Mouse (Mus musculus) spleen, embryonic (tissue): ENCODE results near the gene E130208F15Rik.

ENCODE experiments used
- CTCF ChIA-PET: fragments of 350-600 bp; sonication (Branson Sonifier 250); formaldehyde crosslinking; loops from one replicate; lab custom pipeline; 2022; lab: Charles Lee

The E130208F15Rik gene

DNA sequence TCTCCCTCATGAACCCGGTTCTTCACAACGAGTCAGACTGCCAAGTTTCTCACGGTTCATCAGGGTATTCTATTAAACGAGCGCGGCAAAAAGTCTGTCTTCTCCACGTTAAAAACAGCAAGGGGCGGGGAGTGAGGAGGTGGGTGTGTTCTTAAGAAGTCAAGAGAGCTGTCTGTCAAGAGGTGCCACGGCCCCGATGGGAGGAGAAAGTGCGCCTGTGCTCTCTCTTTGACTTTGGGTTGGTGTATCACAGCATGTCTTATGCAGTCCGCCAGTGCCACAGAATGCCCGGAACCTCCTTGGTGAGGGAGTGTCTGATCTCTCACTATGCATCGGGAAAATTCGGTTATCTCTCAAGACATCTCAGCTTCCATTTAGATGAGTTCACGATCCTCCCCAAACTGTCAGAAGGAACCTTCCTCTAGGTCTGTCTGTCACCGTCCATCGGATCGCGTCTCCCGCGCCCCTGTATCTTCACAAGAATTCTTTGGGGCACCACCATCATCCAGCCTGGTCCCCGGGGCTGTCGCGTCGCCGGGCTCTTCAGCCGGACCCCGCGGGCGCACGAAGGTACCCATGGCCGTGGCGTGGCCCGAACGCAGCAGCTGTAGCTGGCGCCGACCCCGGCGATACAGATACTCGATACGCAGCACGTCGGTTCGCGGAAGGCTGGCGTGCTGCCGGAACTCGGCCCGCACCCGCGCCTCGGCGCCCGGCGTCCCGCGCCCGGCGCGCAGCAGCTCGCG lies at the start of gene E130208F15Rik:
Gene E130208F15Rik, plus strand, starts transcription at position 202 of the 746 bp plus-strand sequence.
- CTCF ChIA-PET: interaction anchor here (2.0 kb wide), 1 partner anchor 12 kb away, joined by 7 read pairs; no protein-coding TSS in a partner anchor

DNA sequence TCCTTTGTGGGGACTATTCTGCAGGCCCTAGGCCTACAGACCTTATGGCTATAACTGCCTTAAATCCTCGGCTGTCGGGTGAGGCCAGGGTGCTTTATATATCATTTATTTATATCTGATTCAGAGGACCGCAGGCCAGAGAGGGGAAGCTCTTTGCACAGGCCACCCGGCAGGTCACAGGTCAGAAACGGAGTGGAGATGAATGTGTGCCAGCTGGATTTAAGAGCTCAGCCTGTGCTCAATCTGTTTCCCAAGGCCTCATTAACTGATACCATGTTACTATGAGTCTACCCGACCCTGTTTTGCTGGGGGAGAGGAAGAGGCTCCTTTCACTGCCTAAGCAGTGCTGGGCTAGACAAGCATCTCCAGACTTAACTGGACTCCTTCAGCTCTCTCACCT lies 47.2 kb upstream of the E130208F15Rik start:
- CTCF ChIA-PET: no interaction called here

DNA sequence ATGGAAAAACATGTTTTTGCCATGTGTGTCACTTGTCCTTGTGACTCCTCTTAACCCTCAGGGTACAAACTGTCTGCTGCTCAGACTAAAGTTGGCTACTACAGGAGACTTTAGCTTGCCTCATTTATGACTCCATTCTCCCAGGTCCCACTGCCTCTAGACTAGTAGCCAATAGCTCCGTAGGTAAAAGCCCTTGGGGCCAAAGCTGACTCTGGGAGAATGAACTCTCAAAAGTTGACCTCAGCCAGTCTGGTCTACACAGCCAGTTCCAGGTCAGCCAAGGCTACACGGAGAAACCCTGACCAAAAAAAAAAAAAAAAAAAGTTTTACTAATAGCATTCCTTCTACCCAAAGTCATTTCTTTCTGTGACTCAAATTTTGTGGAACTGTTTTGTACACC lies 42.6 kb upstream of the E130208F15Rik start:
- CTCF ChIA-PET: no interaction called here

DNA sequence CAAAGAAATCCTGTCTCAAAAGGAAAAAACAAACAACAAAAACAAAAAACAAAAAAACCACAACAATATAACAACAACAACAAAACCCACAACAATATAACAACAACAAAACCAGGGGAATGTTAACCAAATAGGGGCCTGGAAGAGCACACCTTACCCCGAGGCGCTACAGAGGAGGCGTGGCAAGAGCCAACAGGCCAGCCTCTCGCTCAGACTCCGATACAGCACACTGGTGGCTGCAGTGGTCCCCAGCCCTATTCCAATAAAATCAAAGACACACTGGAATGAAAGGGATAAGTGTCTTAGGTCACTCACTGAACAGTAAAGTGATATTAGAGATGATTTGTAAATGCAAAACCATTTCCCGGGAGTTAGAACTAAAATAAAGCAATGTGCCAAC lies 42.0 kb upstream of the E130208F15Rik start:
- CTCF ChIA-PET: no interaction called here

DNA sequence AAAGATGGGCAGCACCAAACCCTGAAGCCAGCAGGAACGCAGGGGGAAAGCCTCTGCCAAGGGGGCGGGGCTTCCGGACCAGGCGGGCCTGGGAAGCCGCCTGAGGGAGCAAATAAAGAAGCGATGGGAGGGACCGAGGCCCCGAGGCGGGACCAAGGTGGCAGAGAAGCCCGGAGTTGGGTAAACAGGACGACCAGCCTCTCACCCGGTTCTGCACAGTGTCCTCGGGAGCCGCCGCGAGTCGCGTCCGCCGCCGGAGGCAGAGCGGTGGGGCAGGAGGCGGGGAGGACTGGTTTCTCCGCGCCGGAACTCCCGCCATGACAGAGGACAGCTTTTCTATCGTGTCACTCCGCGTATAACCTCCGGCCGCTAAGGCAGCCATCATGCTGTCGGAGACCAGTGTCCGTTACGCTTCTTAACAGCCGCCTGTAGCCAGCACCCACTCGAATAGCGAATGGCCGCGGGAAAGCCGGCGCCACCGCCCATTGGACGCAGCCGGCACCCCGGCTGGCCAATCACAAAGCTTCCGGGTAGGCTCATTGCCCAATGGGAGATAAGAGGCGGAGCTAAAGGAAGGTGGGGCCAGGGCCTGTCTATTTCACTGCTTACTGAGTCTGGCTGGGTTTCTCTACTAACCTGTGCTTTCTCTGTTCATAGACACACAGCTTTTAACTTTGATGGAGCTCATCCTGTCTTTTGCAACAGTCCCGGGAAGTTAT lies 41.4 kb upstream of the E130208F15Rik start, which contains the start of the genes Thap8 and Wdr62:
Gene Thap8, plus strand, starts transcription at position 144 of the 719 bp plus-strand sequence.
Gene Wdr62, minus strand, starts transcription at position 469 of the 719 bp plus-strand sequence.
- CTCF ChIA-PET: no interaction called here

DNA sequence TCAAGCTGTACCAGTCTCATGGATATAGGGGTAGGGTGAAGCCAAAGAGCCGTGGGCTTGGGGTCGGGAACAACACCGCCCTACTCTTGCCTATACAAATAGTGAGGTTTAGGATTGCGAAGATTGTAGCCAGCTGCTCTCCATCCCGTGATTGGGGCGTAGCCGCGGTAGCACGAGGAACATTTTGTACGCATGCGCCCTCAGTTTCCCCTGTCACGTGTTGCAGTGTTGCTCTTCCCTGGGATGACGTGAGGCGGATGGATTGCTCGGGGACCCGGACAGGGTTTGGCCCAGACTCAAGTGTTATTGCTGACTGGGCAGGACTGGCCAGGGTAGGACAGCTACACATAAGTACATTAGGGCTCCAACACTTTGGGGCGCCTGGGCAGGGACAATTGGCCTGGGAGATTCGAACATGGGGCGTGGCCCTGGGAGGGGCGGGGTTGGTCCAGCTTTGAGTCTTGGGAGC lies 40.8 kb upstream of the E130208F15Rik start:
- CTCF ChIA-PET: interaction anchor here (0.6 kb wide), 1 partner anchor 94 kb away, joined by 3 read pairs; no protein-coding TSS in a partner anchor

DNA sequence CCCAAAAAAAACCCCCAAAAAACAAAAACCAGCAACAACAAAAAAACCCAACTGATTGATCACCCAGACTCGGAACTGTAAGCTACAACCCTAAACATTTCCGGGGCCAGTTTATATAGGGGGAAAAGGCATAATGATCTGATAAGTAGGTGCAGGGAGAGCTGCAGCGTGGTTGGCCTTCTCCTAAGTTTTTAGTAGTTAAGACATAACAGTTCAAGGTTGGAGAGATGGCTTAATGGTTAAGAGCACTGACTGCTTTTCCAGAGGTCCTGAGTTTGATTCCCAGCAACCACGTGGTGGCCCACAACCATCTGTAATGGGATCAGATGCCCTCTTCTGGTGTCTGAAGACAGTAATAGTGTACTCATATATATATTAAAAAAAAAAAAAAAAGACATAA lies 40.0 kb upstream of the E130208F15Rik start:
- CTCF ChIA-PET: interaction anchor here (0.6 to 1.1 kb wide), 5 partner anchors 18 to 95 kb away, joined by 3 to 7 read pairs (median 3); no protein-coding TSS in a partner anchor

DNA sequence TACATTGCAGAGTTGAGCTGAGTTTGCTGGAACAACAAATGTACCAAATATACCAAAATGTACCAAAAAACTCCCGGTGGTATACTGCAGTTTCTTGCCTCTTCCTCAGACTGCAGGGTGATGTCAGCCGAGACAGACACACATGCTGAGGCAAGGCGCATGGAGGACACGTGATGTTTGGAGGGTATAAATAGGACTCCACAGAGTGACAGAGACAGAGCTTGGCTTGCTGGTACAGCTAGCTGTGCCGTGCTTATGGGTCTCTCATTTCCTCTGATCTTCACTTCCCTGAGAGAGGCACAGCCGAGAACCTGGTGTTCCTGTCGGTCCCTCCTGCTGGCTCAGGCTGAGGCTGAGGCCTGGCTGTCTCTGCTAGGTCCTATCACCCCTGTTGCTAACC lies 38.8 kb upstream of the E130208F15Rik start:
- CTCF ChIA-PET: no interaction called here

DNA sequence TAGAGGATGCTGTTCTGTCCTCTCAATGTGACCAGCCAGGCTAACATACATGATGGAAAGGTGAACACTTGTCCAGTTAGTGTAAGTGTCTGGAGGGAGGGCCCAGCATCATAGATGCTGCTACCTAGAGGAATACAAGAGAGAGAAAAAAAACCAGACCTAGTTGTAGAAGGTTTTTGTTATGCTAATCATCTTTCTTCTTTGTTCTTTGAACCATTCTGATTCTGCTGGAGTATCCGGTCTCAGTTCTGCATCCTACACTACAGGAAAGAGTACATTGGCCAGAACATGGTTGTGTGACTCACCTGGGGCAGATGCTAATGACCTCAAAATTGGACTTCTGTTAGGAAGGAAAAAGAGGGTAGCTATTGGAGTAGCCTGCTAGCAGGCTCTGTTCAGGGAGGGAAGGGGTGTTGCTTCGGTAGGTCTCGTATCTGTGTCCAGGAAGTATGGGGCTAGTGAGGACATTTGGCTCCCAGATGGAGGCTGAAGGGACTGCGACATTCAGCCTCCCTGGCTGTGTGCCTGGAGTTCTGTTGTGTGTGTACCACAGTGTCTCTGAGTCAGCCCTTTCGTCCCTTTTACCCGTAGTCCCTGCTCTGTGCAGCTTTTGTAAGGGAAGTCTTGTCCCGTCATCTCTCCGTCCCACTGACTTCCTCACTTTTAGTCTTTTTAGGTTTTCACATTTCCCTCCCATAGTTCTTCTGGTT lies 34.7 kb upstream of the E130208F15Rik start:
- CTCF ChIA-PET: no interaction called here

DNA sequence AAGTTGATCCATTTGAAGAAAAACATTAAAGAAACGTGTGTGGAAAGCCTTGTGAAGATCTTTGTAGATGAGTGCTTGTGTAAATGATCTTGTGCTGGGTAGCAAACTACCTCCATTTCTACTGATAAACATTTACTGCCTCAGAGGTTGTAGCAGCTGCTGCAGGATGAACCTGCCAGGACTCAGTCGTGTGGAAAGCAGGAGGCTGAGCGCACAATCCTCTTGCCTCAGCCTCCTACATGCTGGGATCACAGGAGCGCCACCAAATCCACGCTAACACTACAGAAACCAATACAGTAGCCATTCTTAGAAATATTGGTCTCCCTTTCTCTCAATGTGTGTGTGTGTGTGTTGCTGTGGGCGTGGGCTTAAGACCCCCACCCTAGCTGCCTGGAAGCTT lies 33.5 kb upstream of the E130208F15Rik start:
- CTCF ChIA-PET: no interaction called here

DNA sequence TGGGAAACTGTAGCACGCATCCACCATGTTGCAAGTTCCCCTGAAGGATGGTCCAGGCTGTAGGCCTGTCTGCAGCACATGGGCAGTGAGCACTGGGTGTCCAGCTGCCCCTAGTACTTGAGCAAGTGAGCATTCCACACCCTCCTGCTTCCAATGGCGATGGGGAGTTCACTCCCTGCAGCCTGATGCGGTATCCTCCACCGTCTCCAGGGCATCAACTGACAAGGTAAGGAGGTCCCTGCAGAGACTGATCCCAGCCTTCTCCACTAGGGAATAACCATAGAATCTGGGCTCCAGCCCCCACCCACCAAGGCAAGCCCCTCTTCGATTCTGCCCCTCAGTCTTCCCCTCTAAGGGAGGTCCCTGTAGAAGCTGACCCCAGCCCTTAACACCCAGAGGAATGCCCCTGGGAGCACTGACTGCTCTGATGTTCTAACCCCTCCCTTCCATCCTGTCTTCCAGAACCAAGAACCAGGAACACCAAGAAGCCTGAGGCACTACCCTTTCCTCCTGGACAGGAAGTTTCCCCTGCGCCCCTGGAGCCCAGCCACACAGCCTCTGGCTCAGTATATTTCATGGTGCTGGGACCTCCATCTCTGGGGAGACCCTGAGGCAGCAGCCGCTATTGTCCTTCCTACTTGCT lies 32.3 kb upstream of the E130208F15Rik start:
- CTCF ChIA-PET: no interaction called here

DNA sequence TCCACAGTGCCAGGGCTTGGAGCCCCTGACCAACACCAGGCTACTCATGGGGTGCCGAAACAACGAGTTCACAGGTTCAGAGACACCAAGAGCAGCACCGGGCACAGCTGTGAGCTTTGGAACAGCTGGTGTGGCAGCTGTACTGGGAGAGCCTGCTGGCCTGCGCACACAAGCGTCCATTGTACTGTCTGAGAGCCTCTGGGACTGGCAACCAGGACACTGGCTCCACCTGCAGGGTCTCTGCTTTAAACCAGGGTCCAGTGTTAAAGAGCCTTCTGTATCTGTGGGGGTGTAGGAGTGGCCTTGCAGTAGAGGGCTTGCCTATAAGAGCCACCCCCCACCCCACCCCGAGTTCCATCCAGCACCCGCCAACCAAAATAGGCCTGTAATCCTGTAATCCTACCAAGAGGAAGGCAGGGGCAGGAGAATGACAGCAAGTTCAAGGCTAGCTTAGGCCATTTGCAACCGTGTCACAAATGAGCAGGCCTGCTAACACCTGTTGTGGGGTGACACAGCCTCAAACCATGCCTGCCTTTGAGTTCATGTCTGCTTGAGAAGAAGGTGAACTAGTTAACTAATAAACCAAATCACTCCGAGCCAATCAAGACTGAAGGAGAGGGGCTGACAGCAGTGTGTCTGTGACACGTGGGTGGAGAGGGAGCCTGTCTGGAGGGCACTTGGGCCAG lies 31.7 kb upstream of the E130208F15Rik start:
- CTCF ChIA-PET: no interaction called here

DNA sequence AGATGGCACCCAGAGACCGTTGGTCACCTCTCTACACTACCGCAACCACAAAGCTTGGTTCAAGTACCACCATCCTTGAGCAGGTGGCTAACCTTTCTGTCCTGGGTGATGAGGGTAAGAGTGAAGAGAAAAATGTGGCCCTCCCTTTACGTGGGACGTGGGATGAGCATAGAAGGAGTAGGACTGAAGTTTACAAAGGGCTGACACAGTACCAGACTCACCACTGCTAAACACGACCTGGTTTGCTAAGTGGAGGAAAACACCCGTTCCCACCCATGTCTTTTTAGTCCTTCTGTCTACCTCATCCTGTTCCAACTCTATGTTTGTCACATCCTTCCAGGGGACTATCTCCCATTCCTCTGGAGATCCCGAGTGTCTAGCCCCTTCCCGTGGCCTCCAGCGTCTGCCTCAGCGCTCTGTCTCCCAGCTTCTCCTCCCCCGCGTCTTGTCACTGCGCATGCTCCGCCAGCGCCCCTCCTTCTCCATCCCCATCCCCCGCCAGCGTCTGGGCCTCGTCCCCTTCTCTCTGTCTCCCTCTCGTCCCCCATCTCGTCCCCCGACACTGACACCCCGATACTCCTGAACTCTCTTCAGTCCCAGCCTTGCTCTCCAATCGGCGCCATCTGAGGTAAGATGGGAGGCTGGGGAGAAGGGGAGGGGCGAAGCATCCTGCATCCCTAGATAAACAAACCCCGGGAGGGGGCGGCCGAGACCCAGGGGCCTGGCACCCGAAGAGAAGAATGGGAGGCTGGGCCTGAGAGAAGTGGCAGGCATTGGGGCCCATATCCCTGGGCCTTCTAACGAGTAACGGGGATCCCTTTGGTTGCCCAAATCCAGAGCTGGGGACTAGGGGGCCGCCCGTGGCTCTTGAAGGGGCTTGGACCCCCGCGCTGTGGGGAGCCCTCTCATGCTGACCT lies 30.1 kb upstream of the E130208F15Rik start, which contains the start of gene Clip3:
Gene Clip3, plus strand, starts transcription at position 514 of the 917 bp plus-strand sequence.
- CTCF ChIA-PET: no interaction called here

DNA sequence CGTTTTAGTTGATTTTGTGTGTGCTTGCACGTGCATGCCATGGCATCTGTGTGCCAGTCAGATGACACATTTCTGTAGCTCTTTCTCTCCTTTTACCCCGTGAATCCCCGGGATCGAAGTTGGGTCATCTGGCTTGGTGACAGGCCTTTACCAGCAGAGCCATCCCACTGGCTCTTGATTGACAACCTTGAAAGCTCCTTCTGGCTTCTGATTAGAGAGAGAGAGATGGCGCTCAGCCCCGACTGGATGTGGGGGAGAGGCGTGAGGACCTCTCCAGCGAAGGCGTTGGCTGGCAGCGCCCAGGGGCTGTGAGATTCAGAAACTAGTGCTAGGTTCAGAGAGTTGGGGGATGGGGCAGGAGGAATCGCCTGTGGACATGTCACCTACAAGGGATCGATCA lies 27.7 kb upstream of the E130208F15Rik start:
- CTCF ChIA-PET: no interaction called here

DNA sequence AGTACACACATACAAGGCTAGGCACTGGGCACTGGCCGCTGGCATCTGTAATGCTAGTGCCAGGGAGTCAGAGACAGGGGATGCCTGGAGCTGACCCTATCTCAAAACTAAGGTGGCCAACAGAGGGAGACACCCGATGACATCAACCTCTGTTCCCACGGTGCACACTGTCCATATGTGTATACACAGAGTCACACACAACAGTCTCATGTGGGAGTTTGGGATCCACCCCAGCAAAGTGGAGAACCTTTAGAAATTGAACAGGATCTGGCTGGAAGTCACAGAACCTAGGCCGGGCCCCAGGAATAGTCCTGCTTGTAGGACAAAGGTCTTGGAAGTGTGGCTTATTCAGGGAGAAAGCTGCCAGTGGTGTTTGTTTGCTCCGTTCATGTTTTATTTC lies 27.2 kb upstream of the E130208F15Rik start:
- CTCF ChIA-PET: no interaction called here

DNA sequence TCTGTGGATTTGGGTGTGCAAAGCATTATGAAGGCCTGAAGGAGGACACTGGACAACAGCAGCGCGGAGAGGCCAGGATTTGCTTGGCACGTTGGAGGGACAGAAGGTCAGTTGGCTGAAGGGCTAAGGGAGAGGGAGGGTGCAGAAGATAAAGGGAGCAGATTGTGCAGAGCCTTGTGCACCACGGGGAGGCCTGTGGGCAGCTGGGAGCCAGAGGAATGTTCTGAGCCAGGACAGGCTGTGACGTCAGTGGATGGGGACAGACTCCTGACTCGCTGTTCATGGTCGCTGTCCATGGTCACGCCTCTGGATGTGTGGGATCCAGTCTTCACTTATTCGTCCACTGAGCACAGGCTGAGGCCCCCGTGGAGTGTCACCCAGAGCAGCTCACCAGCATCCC lies 26.4 kb upstream of the E130208F15Rik start:
- CTCF ChIA-PET: no interaction called here

DNA sequence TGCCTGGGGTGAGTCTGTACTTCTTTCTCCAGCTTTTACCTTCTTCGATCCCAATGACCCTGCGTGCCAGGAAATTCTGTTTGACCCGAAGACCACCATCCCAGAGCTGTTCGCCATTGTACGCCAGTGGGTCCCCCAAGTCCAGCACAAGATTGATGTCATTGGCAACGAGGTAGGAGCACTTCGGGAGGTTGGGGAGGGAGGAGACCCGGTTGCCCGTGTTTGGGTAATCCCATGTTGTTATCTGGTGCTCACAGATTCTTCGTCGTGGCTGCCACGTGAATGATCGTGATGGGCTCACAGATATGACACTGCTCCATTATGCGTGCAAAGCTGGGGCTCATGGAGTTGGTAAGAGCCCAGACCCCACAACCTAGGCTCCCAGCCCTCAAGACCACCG lies 24.7 kb upstream of the E130208F15Rik start:
- CTCF ChIA-PET: no interaction called here

DNA sequence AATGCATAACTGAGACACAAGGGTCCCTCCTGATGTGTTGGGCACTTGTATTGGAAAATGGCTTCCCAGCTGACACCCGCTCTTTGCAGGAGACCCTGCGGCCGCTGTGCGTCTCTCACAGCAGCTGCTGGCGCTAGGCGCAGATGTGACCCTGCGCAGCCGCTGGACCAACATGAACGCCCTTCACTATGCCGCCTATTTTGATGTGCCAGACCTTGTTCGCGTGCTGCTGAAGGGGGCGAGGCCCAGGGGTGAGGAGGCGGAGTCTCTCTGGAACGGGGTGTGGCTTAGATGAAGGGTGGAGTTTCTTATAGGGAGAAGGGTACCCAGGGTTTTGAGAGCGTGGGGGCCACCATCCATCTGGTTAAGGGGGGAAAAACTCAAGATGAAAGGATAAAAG lies 24.3 kb upstream of the E130208F15Rik start:
- CTCF ChIA-PET: no interaction called here

DNA sequence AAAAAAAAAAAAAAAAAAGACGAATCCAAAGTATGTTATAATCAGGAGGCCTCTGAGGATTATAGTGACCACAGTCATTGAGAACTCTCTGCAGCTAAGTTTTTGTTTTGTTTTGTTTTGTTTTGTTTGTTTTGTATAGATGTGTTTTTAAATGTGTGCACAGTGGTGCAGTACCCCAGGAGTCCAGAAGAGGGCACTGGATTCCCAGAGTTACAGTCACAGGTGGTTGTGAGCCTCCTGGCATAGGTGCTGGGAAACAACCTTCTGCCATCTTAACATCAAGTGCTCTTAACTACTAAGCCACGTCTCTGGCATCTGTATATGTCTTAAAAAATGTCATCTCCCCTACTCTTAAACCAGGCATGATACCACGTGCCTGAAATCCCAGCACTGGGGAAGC lies 20.6 kb upstream of the E130208F15Rik start:
- CTCF ChIA-PET: interaction anchor here (0.6 to 1.0 kb wide), 3 partner anchors 12 to 132 kb away, joined by 4 to 11 read pairs (median 5); no protein-coding TSS in a partner anchor
